Mouse (Mus musculus) cerebellum, adult 2 months (tissue): Measurements from ENCODE around the gene Podxl.

Source experiments
- CTCF ChIP-seq: fragments of 200-500 bp; IDR thresholded peaks from 2 replicates; pipeline ENCODE4 v1.5.1; 2011; ENCODE audit warnings: low read depth, mild to moderate bottlenecking, control low read depth, low read length, moderate library complexity, borderline replicate concordance; ENCODE audit not compliant: insufficient read depth
- POLR2A ChIP-seq: fragments of 200-500 bp; IDR thresholded peaks from 2 replicates; pipeline ENCODE4 v1.6.1; 2011; ENCODE audit warnings: low read length, control low read depth, borderline replicate concordance; ENCODE audit not compliant: insufficient read depth

GRCm38 (mm10) chr6:31537193-31537592 is 26.6 kb downstream of the Podxl start:
- no peak for TF ChIP-seq CTCF
- no peak for TF ChIP-seq POLR2A
